Mouse (Mus musculus): ENCODE measurements around the gene Rap1a. TPM values are rescaled to one million over a fixed set of nuclear protein-coding genes. Genes with fewer than 3 reads are reported as not detected.

Gene Rap1a
- polyA plus RNA-seq, 1 experiment from 2014 or later, result 166 TPM

- H3K9ac ChIP-seq (replicated peaks; ENCODE audit: low read depth), result no peak overlapping the region
- no peaks in the 10 kb centered on the region for H3K4me1 ChIP-seq (ENCODE audit: insufficient read depth, low read depth, low read length)
- TF ChIP-seq EP300 (IDR thresholded peaks at IDR 0.05), result peak; percentile 97
- TF ChIP-seq CTCF (IDR thresholded peaks at IDR 0.05), result no peak
- no peaks in the 10 kb centered on the region for H3K27me3 ChIP-seq (replicated peaks; ENCODE audit: insufficient read depth, low read length)
- ATAC-seq, result peak; percentile 91
- no peak overlapping the region for H3K4me2 ChIP-seq (replicated peaks; ENCODE audit: low read depth, low read length)
- WGBS, result 58% methylated on average over 14 of the region's 14 CpGs
- peak; percentile 69 for DNase-seq (ENCODE audit: low spot score)
- no peaks in the 10 kb centered on the region for H3K9me3 ChIP-seq (ENCODE audit: low read length)
- no peak overlapping the region for H3K4me3 ChIP-seq (ENCODE audit: low read depth, low read length)
- H3K36me3 ChIP-seq (ENCODE audit: insufficient read depth, low read length), result no peaks in the 10 kb centered on the region
- no peak overlapping the region for H3K27ac ChIP-seq (ENCODE audit: low read length)
These were observed 7.3 kb upstream of the Rap1a start for GRCm38 (mm10) chr3:105808179-105809037.

GRCm38 (mm10) chr3:105807672-105808071 lies 6.5 kb upstream of the Rap1a start:
- Histone ChIP-seq H3K27me3 (replicated peaks; ENCODE audit: insufficient read depth, low read length) (no peaks in the 10 kb centered on the region), H3K27ac (ENCODE audit: low read length) (no peak overlapping the region), H3K4me2 (replicated peaks; ENCODE audit: low read depth, low read length) (no peak overlapping the region), H3K9me3 (ENCODE audit: low read length) (no peaks in the 10 kb centered on the region), H3K4me3 (ENCODE audit: low read depth, low read length) (no peak overlapping the region), H3K36me3 (ENCODE audit: insufficient read depth, low read length) (no peaks in the 10 kb centered on the region), H3K9ac (replicated peaks; ENCODE audit: low read depth) (no peak overlapping the region), H3K4me1 (ENCODE audit: insufficient read depth, low read depth, low read length) (no peaks in the 10 kb centered on the region)
- 45% methylated on average over 1 of the region's 1 CpGs for WGBS
- no peak for DNase-seq (ENCODE audit: low spot score)
- TF ChIP-seq CTCF (IDR thresholded peaks at IDR 0.05) (no peak), EP300 (IDR thresholded peaks at IDR 0.05) (no peak)
- ATAC-seq, result no peak

- DNase-seq (ENCODE audit: low spot score) (no peak), ATAC-seq (no peak)
- Histone ChIP-seq H3K27me3 (replicated peaks; ENCODE audit: insufficient read depth, low read length) (no peaks in the 10 kb centered on the region), H3K27ac (ENCODE audit: low read length) (no peak overlapping the region), H3K36me3 (ENCODE audit: insufficient read depth, low read length) (no peaks in the 10 kb centered on the region), H3K4me1 (ENCODE audit: insufficient read depth, low read depth, low read length) (no peaks in the 10 kb centered on the region), H3K9me3 (ENCODE audit: low read length) (no peaks in the 10 kb centered on the region), H3K4me2 (replicated peaks; ENCODE audit: low read depth, low read length) (no peak overlapping the region), H3K9ac (replicated peaks; ENCODE audit: low read depth) (no peak overlapping the region), H3K4me3 (ENCODE audit: low read depth, low read length) (no peak overlapping the region)
- WGBS, result 63% methylated on average over 11 of the region's 11 CpGs
- TF ChIP-seq EP300 (IDR thresholded peaks at IDR 0.05), result no peak
These were observed 5.5 kb upstream of the Rap1a start for GRCm38 (mm10) chr3:105806519-105807249.

- Histone ChIP-seq H3K9me3 (ENCODE audit: low read length) (no peaks in the 10 kb centered on the region), H3K36me3 (ENCODE audit: insufficient read depth, low read length) (no peaks in the 10 kb centered on the region), H3K27me3 (replicated peaks; ENCODE audit: insufficient read depth, low read length) (no peaks in the 10 kb centered on the region), H3K4me3 (ENCODE audit: low read depth, low read length) (no peak overlapping the region), H3K9ac (replicated peaks; ENCODE audit: low read depth) (no peak overlapping the region), H3K27ac (ENCODE audit: low read length) (peak overlapping the region; percentile 40; the same call in 1 of the 2 replicates), H3K4me1 (ENCODE audit: insufficient read depth, low read depth, low read length) (peaks cover 9% of the 10 kb centered on the region; the same call in 1 of the 2 replicates), H3K4me2 (replicated peaks; ENCODE audit: low read depth, low read length) (0 out of 2 replicates have a peak overlapping the region, but pooled peaks have one; percentile 8)
- ATAC-seq (no peak), DNase-seq (ENCODE audit: low spot score) (no peak)
- WGBS, result 61% methylated on average over 11 of the region's 11 CpGs
- peak; percentile 54 for TF ChIP-seq EP300 (IDR thresholded peaks at IDR 0.05)
- TF ChIP-seq CTCF (IDR thresholded peaks at IDR 0.05), result no peak
These were observed 2.5 kb upstream of the Rap1a start for GRCm38 (mm10) chr3:105803600-105803999.

DNA sequence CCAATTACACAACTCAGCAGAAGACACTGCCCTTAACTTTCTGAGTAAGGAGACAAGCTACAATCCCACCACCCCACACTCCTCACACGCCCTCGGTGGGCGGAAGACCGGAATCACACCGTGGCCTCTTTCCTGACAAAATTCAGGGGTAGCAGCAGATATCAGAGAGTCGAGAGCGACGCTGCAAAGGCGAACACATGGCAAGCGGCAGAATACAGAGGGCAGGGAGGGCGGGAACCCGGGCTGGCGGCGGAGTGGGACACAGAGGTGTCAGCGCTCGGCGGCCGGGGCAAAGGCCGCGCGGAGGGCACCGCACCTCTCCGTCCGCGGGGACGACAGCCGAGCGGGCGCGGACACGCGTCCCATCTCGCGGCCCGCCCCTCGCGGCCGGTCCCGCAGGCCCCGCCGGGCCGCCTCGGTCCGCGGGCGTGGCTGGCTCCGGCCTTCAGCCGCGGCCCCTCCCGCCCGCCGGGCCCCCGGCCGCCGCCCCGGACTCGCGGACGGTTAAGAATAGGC lies 403 bp downstream of the Rap1a start:
- no peaks in the 10 kb centered on the region for H3K36me3 ChIP-seq (ENCODE audit: insufficient read depth, low read length)
- H3K4me3 ChIP-seq (ENCODE audit: low read depth, low read length), result peak overlapping the region; percentile 91
- no peaks in the 10 kb centered on the region for H3K9me3 ChIP-seq (ENCODE audit: low read length)
- peak overlapping the region; percentile 73 for H3K4me2 ChIP-seq (replicated peaks; ENCODE audit: low read depth, low read length)
- TF ChIP-seq EP300 (IDR thresholded peaks at IDR 0.05) (no peak), CTCF (IDR thresholded peaks at IDR 0.05) (no peak)
- peak; percentile 64 for DNase-seq (ENCODE audit: low spot score)
- under 1% methylated on average over 23 of the region's 59 CpGs for WGBS
- peak overlapping the region; percentile 77 for H3K9ac ChIP-seq (replicated peaks; ENCODE audit: low read depth)
- H3K27me3 ChIP-seq (replicated peaks; ENCODE audit: insufficient read depth, low read length), result no peaks in the 10 kb centered on the region
- H3K4me1 ChIP-seq (ENCODE audit: insufficient read depth, low read depth, low read length), result peaks cover 12% of the 10 kb centered on the region; the same call in 1 of the 2 replicates
- H3K27ac ChIP-seq (ENCODE audit: low read length), result peak overlapping the region; percentile 94
- ATAC-seq, result peak; percentile 73

DNA sequence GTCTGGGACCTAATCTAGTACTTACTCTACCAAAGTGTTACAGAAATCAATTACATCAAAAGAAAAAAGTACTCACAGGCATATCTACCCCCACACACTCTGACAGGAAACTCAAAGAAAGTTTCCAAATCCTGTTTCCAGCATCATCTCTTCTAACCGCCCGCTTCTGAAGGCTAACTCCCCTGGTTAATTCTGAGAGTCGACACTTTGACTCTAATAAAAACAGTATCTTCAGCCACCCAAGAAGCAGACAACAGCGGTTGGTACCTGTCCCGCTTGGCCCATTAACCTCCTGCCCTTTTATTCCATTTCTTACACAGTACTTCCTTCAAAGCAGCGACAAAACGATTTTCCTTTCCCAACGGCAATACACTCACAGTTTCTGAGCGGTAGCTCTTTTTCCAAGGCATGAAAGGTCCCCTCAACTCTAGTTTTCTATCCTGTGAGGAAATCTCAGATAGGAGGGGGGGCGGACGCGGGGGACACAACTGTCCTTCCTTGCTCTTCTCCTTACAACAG lies 921 bp downstream of the Rap1a start:
- Histone ChIP-seq H3K27ac (ENCODE audit: low read length) (peak overlapping the region; percentile 94), H3K4me1 (ENCODE audit: insufficient read depth, low read depth, low read length) (peaks cover 12% of the 10 kb centered on the region; the same call in 1 of the 2 replicates), H3K4me2 (replicated peaks; ENCODE audit: low read depth, low read length) (peak overlapping the region; percentile 73), H3K27me3 (replicated peaks; ENCODE audit: insufficient read depth, low read length) (no peaks in the 10 kb centered on the region), H3K4me3 (ENCODE audit: low read depth, low read length) (peak overlapping the region; percentile 91), H3K36me3 (ENCODE audit: insufficient read depth, low read length) (no peaks in the 10 kb centered on the region), H3K9me3 (ENCODE audit: low read length) (no peaks in the 10 kb centered on the region), H3K9ac (replicated peaks; ENCODE audit: low read depth) (peak overlapping the region; percentile 77)
- WGBS, result under 1% methylated on average over 12 of the region's 12 CpGs
- ATAC-seq (no peak), DNase-seq (ENCODE audit: low spot score) (no peak)
- TF ChIP-seq CTCF (IDR thresholded peaks at IDR 0.05), result no peak
- TF ChIP-seq EP300 (IDR thresholded peaks at IDR 0.05), result peak; percentile 30; the same call in 1 of the 2 replicates
